Mouse (Mus musculus) layer of hippocampus, adult 18-20 months (tissue): Measurements from ENCODE around the gene Tlr4. TPM values are rescaled to one million over a fixed set of nuclear protein-coding genes. Genes with fewer than 3 reads are reported as not detected.

ENCODE experiments used
- DNase-seq, 2 experiments: peaks; one replicate each; pipeline ENCODE4 v3.0.0; 2022; ENCODE audit warnings: low spot score in 2 of 2
- long read RNA-seq: library from polyadenylated mRNA; stranded (forward); transcript quantifications from one replicate; pipeline ENCODE4 v2.0.0, GENCODE M21; 2021
- total RNA-seq, 2 experiments: library from RNA; stranded (reverse); gene quantifications; 2 replicates each; pipeline ENCODE4 v1.2.3; 2021

Tlr4 gene
- total RNA-seq: 1 to 10 TPM; 2.6 to 3.3 TPM
- long read RNA-seq, full-length matches to known transcripts: 3 of 4 reads
- long read RNA-seq, partial matches to known transcripts: 0 of 4 reads
- long read RNA-seq, other reads (novel, unspliced or antisense): 1 of 4 reads

DNA sequence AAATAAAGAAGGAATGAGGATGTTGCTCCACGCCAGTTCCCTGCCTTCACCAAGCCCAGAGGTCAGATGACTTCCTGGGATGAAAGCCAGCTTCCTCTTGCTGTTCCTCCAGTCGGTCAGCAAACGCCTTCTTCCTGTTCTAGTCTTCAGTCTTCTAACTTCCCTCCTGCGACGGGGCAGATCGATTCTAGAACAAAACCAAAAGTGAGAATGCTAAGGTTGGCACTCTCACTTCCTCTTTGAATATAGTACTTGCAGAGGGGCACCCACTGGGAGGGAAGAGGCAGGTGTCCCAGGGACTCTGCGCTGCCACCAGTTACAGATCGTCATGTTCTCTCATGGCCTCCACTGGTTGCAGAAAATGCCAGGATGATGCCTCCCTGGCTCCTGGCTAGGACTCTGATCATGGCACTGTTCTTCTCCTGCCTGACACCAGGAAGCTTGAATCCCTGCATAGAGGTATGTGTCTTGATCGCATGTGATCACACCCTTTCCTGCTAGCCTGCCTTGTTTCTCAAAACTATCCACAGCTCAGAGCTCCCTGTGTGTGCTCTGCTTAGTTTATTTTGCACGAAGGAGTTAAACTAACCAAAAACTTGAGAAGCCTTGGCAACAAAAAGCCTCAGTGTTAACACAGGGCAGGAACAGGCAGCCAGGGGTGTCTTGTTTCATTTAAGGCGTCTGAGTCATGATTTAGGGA lies at the start of gene Tlr4:
TSS of gene Tlr4 (plus strand) at position 122 of the 700 bp plus-strand sequence.
- DNase-seq: peak in 1 of 2 experiments; percentile 42

DNA sequence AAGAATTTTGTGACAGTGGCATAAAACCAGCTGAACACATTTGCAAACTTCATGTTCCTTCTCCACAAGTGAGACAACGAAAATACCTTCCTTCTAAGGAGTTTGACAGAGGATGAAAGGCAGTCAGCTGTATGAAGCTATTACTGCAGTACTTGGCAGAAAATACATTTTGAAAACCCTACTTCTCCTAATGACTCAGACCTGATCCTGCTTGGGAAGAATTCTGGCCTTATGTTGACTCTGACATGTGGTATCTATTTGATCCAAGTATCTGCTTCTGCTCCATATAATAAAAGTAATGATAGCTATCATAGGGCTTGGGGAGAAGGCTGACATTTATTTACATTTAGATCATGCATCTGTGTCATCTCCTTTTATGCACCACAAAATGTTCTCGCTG lies 33.1 kb upstream of the Tlr4 start:
- no peak for DNase-seq

DNA sequence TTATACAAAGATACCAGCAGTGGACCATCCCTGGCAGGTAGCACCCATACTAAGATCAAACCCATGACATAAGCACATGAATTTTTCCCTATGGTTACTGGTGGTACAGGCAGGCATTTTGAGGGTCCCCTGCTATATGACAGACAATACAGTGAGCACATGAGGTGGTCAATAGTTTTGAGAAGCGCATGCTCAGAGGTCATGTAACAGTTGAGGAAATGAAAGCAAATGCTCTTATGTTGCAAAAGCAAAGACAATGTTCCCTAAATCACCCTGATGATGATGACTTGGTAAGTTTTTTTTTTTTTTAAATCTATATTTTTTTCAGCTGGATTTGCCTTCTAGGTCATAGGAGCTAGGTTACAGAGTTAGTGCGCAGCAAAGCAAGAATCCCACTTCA lies 30.7 kb upstream of the Tlr4 start:
- no peak for DNase-seq

DNA sequence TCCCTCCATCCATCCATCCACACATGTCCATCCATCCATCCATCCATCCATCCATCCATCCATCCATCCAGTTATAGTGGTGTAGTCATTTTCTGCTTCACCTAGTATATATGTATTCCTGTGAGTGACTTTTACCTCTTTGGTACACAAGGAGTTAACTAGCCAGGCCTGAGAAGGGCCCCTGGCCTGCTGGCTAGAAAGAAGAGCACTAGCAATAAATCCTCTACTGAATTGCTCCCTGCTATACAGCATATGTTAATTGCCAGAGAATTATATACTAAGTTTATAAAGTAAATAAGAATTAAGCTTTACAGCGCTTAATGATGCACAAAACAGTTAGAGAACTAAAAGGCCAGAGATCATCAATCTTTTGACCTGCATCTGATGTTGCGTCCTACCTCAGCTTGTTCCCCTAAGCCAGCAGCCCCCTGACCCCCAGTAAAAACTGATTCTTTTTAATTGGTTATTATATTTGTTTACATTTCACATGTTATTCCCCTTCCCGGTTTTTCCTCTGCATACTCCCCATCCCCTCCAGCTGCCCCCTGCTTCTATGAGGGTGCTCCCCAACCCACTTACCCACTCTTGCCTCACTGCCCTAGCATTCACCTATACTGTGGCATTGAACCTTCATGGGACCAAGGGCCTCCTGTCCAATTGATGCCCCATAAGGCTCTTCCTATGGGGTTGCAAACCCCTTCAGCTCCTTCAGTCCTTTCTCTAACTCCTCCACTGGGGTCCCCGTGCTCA lies 22.7 kb upstream of the Tlr4 start:
- DNase-seq: no peak

DNA sequence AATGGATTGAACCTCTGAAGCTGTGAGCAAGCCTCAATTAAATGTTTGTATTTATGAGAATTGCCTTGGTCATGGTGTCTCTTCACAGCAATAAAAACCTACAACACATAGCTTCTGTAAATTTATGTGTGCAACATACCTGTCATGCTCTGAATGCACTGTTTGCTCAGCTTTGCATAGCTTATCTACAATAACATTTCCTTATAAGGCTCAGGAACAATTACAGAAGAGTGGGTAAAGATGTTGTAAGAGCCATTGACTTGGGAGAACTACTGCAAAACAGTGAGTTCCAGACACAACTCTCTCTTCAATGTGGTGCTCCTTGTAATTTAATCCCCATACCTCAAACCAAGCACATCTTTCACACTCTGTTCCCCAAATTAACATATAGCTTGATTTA lies 21.6 kb upstream of the Tlr4 start:
- DNase-seq: no peak

DNA sequence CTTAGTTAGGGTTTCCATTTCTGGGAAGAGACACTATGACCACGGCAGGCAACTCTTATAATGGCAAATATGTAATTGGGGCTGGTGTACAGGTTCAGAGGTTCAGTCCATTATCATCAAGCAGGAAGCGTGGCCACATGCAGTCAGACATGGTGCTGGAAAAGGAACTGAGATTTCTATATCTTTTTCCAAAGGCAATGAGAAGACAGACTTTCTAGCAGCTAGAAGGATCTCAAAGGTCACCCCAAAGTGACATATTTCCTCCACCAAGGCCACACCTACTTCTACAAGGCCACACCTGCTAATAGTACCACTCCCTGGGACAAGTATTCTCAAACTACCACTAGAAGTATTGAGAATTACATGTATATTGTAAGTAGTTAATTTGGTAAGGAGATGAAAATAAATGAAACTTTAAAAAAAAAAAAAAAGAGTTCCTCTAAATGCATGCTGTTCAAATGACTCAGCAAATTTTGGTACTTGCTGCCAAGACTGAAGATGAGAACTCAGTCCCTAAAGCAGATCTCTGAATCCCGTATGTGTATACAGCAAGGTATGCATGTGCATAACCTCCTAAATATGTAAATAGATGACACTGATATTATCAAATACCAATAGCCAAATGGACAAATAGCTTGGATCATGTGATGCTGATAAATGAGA lies 10.9 kb upstream of the Tlr4 start:
- no peak for DNase-seq

DNA sequence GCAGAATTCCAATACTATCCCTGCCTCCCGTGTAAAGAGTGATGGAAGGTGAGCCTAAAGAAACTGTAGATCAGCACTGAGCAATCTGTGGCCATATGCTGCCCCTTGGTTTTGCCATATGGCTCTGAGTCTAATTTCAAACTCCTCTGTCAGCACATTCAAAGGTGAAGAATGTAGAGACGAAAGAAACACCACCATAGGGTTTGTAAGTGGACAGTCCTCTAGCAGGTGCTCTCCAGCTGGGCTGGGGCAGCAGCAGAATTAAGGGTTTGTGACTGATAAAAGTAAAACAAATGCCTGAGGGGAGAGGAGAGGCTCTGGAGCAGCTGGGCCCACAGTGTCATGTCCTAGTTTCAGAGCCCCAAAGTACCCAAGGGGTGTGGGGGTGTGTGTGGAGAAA lies 6.2 kb upstream of the Tlr4 start:
- no peak for DNase-seq

DNA sequence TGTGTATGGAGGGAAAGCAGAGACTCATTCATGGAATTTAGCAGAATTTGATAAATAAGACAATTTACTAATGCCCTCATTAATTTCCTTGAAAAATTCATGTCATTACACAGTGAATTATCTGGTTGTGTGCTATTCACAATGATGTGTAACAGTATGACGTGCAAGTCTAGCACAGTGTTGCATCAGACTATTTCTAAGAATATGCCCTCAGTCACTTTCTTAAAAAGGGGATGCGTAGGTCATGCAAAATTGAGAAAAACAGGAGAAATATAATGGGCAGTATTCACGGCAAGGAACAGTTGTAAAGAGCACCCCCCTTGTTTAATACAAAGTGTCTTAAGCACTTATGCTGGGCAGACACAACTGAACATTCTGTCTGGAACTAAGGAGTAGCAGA lies 5.6 kb upstream of the Tlr4 start:
- no peak for DNase-seq

DNA sequence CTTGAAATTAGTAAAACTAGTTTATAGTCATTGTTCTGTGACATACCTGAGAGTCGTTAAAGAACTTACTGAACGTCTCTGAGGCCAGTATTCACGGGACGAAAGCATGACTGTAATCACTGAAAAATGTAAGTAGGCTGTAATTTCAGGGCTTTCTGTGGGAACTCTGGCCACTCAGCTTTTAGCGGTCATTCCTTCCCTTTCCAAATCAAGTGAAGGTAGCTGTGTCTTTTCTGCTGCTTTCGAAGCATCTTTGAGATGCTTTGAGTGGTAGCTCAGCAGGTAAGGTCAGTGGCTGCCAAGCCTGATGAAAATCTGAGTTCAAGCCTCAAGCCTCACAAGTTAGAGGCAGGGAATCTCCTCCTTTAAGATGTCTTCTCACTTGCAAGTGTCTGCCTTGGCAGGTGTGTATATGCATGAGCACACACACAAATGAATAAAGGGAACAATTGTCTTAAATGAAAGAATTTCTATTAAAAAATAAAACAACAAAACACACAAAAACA lies 832 bp downstream of the Tlr4 start:
- no peak for DNase-seq

DNA sequence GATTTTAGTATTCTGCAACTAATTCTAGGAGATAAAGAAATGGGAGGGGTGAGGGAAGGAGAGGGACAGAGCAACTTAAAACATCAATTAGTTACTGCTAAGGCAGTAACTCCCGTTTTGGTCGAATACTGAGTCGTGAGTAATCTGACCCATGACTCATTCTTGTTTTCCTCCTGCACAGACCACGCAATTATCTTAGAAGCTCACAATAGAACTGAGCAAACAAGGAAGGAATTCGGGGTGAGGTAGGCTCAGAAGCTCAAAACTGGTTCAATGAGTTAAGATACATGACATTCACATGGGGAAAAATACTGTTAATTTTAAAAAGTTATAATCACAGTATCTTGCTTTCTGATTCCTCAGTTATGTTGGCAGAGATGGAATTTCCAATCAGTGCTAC lies 1.3 kb downstream of the Tlr4 start:
- DNase-seq: no peak

DNA sequence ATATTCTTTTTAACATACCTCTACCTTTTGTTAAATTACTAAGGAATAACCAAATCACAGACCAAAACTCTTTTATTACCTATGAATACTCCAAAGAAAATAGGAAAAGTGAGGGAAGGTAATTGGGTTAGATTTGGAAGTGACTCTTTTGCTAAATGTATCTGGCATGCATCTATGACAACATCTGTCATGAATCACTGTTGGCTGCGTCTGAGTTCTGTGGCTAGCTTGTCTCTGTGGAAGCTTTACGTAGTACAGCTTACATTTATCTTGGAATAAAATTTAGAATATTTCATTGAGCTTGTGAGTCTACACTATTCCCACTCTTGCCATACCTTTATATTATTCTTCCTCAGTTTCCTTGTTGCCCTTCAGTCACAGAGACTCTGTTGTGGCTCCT lies 10.7 kb downstream of the Tlr4 start:
- DNase-seq: no peak

DNA sequence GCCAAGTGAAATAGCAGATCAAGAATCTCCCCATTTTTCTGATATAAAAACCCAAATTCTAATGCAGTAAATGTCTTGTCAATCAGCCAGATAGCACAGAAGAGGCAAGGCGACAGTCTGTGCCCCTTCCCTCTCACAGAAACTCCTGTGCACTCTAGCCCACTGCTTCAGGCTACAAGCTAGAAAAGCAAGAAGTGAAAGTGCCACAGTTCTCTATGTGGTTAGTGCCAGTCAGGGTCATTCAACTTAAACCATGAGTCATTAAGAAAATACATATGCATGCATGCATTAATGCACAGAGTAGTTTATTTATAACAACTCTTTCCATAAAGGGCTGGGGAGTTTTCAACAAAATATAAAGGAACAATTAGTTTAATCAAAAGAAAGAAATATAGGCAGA lies 15.9 kb downstream of the Tlr4 start:
- no peak for DNase-seq

DNA sequence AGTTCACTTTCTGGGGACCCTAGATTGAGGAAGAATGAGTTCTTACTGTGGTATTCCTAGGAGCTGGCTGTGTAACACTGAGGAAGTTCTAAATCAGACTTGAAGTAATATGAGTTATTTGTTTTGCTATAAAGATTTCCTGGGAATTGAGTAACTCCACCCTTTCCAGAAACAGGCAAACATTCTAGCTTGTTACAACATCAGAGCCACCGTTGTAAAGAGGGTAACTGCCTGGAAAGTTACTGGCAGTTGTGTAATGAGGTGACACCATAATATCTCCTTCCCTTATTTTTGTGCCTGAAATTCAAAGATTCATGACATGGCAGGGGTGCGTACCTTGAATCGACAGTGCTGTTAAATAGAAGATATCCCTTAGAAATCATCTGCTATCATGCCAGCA lies 24.6 kb downstream of the Tlr4 start:
- DNase-seq: no peak

DNA sequence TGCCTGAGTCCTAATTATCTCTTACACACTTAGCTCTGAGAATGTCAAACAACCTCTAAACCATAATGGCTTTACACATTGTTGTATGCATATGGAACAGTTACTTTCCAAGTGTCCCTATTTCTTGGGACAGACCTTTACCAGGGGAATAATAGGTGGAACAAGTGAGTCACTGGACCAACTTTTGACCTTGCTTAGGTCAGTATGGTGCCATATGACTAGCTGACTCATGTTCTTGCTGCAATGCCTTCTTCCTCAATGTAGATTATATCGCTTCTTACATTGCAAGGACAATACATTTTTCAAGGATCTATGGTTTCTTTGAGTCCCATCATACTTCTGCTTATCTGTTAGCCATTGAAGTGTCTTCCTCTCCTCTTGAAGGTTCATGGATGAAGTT lies 29.6 kb downstream of the Tlr4 start:
- no peak for DNase-seq

DNA sequence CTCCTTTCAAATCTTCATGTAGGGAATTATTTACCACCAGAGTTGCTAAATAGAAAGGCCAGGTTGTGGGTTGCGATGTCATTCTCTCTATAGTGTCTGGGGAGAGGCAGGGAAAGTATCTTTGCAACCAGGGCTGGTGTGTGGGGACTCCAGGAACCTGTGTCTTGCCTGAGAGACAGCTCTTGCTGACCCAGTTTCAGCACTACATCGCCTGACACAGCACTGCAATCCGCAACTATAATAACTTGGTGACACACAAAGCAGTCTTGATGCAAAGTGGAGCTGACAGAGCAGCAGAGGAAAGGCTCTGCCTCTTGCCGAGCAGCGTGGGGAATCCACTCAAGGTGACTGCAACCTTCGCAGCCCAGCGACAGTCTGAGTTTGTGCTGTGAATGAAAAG lies 42.5 kb downstream of the Tlr4 start:
- DNase-seq: no peak

DNA sequence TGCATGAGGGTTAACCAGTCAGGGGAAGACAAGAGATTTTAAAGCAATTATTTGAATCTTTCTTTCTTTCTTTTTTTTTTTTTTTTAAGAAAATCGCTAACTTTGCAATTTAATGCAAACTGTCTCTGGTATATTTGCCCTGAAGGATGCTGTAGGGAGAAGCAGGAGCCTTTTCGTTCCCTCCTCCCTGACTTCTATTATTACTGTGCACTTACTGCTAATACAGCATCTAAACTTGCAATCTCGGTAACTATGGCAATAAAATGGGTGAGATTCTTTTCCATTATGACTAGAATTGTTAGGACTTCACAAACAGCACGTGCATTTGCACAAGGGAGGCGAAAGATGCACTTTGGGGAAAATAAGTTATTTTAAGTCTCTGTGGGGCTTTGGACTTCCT lies 44.6 kb downstream of the Tlr4 start:
- DNase-seq: no peak

DNA sequence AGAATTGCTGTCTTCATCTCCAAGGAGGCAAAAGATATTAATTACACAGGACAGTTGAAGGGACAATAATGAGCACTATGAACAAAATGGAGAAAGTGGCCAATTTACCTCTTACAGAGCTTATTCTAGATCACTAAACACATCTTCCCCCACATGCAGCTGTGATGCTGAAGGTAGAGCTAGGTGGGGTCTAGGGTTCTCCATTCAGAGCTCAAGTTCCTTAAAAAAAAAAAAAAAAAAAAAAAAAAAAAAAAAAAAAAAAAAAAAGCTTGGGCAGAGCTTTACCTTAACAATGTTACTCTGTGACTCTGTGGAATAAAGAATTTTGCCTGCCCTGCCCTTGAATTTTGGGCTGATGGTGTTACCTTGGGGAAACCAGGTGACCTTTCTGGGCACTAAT lies 46.0 kb downstream of the Tlr4 start:
- no peak for DNase-seq

DNA sequence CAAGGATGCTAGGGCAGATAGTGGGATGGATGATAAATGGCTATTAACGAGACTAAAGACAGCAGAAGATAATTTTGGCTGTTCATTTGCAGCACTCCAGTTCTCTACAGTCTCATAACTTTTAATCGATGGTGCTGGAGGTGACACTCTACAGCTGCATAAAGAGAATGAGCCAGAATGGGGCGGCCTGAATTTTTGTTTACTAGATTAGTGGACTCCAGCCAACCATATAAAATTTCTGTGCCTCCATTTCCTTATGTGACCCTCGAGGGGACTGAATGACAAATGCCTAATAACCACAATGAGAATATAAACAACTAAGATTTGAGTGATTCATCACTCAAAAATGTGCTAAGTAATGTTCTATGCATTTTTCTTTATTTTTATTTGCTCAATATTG lies 48.4 kb downstream of the Tlr4 start:
- no peak for DNase-seq

DNA sequence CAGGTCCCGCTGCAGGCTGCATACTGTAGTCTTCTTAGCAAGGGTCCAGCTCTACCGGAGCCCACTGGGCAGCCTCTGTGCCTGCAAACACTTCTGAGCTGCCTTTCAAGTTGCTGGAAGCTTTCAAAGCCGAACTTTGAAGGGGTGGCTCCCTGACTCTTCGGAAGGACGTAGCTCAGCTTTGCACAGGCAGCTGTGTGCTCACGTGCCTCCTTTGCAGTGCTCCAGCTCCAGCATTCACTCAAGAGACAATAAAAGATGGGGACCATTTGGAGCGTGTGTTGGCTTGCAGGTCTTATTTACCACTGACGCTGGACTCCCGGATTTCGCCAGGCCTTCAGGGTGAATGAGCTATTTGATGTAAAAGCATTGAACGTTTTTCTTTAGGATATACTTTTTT lies 50.2 kb downstream of the Tlr4 start:
- DNase-seq: no peak

DNA sequence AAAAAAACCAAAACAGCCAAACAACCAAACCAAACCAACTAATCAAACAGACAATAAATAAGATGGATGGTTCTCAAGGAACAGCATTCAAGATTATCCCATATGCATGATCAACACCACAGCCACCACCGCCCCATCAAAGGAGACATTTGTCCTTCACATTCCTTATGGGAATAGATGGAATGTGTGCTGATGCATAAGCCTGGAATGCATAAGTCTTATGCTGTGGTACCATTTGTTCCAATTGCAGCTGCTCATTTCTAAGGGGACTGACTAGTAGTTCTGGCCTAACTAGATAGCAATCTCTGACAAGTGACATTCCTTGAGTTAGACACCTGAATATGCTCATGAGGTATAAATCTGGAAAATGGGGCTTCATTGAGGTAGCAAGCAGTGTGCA lies 54.1 kb downstream of the Tlr4 start:
- DNase-seq: no peak

DNA sequence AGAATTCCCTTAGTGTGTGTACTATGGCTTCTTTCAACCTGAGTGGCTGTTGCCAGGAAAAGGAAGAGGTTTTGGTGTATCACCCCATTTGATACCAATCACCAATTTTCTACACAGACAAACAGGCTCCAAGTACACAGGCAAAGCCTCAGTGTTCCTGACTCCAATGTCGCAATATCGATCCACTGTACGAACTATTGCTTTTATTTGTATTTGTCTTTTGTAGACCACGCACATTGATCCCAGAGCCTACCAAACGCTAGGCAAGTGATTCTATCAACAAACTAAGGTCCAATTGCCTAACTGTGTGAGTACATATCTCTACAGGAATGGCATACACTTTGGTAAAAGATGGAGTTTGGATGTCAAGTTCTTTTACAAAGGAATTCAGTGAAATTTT lies 55.9 kb downstream of the Tlr4 start:
- DNase-seq: no peak

DNA sequence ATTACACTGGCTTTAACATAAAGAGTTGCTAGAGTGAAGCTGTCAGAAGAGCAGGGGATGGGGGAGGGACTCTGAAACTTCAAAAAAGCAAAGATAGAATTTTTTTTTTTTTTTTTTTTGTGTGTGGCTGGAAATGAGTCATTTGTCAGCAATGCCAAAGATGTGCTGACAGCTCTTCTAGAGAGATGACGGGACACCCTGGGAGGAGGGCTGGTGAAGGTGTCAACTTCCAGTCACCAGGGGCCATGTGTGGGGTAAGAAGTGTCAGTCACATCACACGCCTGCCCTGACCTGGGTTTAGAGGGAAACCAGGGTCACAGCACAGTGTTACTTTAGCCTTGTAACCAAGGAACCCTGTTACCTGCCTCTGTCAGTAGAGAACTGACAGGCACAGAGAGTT lies 67.2 kb downstream of the Tlr4 start:
- DNase-seq: no peak
